Mouse (Mus musculus): ENCODE results near the gene Macrod2.

- no peak for TF ChIP-seq CTCF (IDR thresholded peaks at IDR 0.05)
- no peak for TF ChIP-seq EP300 (IDR thresholded peaks at IDR 0.05)
These were observed 629.4 kb downstream of the Macrod2 start for GRCm38 (mm10) chr2:141024316-141025043.

All from lung, postnatal 0 days (tissue).